Mouse (Mus musculus) left cerebral cortex, adult 8-10 months (tissue): ENCODE data around the gene Muc3. TPM values are rescaled to one million over a fixed set of nuclear protein-coding genes. Genes with fewer than 3 reads are reported as not detected.
"Not testable (repeated sequence)": the region's sequence is repeated elsewhere in the genome, so short reads cannot be mapped to it uniquely, and the experiment has no call there.

Experiments used
- DNase-seq, 2 experiments: peaks; one replicate each; pipeline ENCODE4 v3.0.0; 2022; ENCODE audit warnings: low spot score in 2 of 2
- total RNA-seq, 4 experiments: library from RNA; stranded (reverse); gene quantifications; 2 replicates each; pipeline ENCODE4 v1.2.4; 2022

The Muc3 gene
- total RNA-seq, result not detected

DNA sequence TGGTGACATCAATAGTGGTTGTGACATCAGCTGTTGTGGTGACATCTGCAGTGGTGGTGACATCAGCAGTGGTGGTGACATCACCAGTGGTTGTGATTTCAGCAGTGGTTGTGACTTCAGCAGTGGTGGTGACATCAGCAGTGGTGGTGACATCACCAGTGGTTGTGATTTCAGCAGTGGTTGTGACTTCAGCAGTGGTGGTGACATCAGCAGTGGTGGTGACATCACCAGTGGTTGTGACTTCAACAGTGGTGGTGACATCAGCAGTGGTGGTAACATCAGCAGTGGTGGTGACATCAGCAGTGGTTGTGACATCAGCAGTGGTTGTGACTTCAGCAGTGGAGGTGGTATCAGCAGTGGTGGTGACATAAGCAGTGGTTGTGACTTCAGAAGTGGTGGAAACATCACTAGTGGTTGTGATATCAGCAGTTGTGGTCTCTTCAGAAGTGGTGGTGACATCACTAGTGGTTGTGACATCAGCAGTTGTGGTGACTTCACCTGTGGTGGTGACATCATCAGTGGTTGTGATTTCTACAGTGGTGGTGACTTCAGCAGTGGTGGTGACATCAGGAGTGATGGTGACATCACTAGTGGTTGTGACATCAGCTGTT lies at the start of gene Muc3:
TSS of gene Muc3 (minus strand) at position 51 of the 611 bp plus-strand sequence.
- not testable (repeated sequence) for DNase-seq

DNA sequence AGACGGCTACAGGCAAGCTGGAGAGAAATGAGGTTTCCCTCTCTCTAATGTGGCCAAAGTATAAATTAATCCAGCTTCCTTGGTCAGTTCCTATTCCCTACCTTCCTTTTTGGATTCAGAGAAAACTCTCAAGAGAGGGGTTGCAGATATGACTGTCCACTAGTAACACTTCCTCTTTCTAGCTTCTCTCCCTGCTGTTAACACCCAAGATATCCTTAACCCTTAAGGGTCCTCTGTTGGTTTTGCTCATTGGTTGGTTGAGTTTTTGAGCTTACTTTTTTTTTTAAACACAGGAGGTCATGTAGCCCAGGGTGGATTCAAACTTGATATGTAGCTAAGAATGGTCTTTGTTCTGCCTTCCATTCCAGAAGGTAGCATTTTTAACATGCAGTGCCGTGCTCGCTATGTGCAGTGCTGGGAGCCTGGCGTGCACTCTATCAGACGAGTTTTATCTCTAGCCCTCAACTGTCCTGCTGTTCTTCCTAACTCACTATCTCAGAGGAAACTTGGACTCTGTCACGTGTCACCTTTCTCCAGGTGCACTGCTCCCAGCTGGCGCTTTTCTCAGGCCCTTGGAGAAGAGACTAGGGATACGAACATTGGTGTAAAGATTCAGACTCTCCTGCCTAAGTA lies 45.5 kb upstream of the Muc3 start:
- no peak for DNase-seq

DNA sequence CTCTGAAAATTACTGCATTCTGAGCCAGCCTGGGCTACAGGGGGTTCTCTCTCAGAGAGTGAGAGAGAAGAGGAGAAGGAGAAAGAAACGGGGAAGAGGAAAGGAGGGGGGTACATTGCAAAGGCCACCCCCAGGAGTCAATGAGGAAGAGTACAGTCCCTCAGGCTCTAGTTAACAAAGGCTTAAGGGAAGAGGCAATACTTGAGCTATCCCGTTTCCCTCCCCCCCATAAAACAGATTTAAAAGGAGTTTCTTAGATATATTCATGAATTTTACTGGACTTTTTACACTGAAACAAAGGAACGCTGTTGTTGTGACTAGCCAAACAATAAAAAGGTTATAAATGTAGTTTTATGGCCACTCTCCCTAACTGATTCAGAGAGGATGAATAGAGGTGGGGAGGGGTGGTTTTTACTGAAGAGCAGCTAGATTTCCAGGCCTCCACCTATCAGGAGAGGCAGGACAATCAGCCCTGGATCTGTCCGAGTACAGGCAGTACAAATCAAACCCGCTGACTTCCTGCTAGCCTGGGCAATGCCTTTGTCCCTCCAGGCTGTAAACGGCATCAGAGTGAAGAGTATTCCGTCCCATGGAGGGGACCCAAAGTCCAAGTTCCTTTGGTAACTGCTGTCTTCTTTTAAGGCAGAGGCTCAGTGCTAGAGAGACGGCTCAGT lies 44.3 kb upstream of the Muc3 start:
- DNase-seq, result no peak

DNA sequence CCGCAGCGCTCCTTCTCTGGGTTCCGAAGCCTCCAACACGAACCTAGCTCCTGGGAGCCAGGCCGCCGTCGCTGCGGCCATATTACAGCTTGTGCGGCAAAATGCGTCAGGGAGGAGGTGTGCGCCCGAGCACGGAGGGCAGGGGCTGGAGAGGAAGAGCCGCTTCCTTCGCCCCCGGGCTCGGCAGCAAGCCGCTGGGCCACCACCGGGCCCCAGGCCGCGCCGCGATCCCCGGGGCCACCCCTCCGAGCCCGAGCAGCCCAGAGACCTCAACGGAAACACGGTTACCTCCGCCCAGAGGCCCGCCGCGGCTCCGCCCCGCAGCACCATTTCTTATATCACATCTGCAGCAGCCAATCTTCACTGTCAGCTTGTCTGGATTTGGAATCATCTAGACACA lies 40.2 kb upstream of the Muc3 start:
- no peak for DNase-seq

DNA sequence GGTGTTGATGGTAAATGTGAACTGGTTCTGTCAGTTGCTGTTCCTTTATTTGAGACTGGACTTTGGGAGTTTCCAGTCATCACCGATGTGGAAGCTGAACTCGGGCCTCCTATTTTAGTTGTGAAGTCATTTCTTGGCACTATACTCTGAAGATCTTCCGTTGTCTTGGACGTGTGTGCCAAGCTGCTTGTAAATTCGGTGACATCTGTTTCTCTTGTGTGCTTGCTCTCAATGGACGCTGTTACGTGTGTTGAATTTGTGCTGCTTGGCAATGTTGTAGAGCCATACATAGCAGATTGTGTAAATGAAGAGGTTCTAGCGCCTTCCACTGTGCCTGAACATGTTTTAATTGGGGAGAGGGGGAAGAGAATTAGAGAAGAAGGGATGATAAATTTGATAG lies 36.2 kb upstream of the Muc3 start:
- no peak for DNase-seq

DNA sequence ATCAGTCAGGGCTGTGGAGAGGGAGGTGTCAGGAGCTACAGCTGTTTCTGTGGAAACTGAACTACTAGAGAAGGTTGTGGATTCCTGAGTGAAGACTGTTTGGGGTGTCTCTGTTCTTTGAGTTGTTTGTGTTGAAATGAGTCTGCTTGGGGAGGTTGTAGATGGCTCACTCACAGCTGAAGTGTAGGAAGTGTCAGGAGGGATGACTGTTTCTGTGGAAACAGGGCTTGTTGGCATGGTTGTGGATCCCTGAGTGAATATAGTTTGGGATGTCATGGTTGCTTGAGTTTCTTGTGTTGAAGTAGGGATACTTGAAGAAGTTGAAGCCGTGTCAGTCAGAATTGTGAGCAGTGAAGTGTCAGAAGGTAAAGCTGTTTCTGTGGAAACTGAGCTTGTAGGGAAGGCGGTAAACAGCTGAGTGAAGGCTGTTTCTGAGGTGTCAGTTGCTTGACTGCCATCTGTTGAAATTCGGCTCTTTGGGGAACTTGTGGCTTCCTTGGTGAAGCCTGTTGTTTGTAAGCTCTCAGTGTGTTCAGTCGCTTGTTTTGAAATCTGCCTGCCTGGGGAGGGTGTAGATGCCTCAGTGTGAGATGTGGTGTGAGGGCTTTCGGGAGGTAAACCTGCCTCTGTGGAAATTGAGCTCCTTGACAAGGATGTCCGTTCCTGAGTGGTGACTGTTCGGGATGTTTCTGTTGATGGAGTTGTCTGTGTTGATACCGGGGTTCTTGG lies 30.7 kb upstream of the Muc3 start:
- peak in 1 of 2 experiments; percentile 13 for DNase-seq

DNA sequence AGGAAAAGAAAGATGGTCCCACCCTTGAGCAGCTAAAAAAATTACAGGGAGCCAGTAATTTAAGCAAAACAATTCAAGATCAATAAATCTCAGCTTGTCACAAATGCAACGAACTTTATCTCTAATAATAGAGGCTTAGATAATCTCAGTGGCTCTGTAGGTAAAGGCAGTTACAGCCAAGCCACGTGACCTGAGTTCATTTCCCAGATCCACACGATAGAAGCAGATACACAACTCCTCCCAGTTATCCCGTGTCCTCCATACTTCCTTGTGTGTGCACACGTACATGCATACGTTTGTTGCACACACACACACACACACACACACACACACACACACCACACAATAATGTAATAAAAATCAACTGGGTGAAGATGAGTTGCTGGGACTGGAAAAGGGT lies 24.8 kb upstream of the Muc3 start:
- DNase-seq, result no peak

DNA sequence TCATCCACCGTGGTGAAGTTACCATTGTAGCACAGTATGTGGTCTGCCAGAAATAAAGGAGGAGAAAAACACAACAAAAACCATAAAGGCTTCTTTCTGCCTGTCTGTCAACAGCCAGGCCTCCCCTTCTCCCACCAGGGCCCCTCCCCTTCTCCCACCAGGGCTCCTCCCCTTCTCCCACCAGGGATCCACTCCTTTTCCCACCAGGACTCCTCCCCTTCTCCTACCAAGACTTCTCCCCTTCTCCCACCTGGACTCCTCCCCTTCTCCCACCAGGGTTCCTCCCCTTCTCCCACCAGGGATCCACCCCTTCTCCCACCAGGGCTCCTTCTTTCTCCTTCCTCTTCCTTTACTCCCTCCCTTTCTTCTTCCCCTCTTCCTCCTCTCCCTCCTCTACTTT lies 23.5 kb upstream of the Muc3 start:
- no peak for DNase-seq

DNA sequence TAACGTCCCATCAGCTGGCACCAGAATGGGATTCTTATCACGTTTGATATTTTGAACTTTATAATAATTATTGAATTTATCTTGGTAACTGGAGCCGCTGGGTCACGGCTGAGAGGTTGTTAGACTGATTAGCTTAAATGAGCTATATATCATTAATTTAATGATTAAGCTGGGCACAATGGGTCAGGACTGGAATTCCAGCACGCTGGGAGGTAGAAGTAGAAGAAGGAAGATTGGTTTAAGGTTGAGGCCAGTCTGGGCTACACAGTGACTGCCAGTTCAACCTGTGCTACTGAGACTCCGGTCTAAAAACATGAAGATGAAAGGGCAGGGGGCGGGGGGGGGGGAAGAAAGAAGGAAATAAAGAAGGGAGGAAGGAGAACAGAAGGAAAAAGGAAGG lies 22.4 kb upstream of the Muc3 start:
- DNase-seq, result no peak

DNA sequence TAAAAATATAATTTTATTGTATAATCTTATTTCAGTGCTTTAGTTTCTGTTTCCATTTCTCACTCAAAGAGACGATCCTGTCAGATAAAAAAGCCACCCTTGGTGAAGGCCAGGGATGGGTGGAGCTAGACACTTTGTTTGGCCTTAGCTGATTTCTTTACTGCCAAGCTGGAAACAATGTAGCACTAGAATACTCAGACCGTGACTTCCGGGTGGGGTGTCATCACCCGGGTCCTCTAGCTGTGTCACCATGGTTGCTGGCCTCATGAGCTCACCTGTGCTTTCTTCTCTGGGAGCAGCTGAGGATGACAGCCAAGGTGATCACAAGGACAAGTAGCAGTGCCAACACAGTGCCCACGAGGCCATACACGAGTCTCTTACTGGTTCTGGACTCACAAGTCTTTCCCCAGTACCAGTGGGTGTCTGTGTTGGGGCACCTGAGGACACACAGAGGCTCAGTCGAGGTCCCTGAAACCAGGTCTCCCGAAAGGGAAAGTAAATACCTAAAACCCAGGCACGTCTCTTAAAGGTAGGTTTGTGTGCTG lies 21.8 kb upstream of the Muc3 start:
- no peak for DNase-seq

DNA sequence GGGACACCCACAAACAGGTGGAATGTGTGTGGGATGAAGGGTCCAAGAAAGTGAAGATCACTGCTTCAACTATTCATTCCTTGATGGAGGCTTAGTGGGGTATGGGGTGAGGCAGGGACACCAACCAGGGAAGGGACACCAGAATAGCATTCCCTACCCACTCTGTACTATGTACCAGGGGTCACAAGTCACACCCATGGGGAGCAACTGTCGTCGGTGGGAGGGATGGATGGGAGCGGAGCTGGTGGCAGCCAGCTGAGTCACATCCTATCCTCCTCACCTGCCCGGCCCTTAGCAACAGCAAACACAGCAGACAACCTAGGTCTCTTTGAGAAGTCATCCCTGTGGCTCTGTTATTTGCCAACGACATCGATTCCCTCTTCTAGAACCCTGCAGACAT lies 18.4 kb upstream of the Muc3 start:
- DNase-seq, result no peak

DNA sequence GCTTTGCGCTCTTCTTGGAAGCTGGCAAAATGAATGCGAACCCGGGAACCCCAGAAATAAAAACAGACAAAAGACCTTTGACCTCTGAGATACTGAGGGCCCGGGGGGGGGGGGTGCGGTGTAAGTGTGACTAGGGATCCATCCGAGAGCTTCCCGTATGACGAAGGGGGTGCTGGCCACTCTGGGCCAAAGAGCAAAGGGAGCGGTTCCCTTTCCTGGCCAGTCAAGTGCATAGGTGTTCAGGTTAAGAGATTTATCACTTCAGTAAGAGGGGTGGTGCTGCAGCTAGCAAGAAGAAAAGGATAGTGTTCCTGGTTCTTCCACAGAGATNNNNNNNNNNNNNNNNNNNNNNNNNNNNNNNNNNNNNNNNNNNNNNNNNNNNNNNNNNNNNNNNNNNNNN lies 16.9 kb upstream of the Muc3 start:
- no peak for DNase-seq

DNA sequence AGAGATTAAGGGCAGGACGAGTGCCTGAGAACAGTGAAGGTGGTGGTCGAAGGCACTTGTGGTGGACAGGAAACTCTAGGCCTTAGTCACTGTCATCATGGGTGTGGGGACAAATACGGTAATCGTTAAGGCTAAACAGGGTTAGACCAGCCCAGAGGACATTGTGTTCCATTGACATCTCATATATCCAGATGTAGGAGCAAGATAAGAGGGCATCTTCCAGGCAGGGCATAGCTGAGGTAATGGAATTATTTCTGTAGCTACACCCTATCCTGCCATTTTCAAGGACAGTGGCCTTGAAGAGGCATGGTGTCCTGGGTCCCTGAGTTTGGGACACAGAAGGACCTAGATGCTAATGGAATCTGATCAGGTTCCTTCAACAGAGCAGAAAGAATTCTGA lies 12.7 kb upstream of the Muc3 start:
- no peak for DNase-seq

DNA sequence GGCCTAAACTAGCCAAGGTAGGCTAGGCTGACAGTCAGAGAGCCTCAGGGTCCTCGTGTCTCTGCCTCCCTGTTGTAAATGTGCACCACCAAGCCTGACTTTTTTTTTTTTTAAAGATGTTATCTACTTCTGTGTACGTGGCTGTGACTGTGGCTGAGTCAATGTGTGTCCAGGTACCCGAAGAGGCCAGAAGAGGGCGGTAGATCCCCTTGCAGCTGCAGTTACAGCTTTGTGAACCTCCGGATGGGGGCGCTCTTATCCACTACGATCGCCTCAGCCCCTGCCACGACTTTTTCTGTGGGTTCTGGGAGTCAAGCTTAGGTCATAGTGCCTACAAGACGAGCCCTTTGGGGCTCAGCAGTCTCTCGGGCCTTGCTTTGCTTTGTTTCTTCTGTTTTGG lies 10.3 kb upstream of the Muc3 start:
- DNase-seq, result no peak

DNA sequence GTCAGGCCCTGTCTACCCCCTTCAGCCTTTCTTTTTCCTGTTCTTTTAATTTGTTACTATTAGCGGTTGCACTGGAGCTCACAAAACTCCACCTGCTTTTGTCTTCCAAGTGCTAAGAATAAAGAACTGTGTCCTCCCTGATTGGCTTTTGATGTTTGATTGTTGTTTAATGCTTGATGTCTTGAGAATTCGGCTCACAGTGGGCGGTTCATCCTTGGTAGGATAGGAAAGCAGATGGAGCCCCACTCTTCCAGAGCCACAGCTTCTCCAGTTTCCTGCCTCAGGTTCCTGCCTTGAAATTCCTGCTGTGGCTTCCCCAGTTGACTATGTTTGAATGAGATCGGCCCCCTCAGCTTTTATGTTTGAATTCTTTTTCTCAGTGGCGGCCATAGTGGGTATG lies 4.2 kb upstream of the Muc3 start:
- DNase-seq, result no peak

DNA sequence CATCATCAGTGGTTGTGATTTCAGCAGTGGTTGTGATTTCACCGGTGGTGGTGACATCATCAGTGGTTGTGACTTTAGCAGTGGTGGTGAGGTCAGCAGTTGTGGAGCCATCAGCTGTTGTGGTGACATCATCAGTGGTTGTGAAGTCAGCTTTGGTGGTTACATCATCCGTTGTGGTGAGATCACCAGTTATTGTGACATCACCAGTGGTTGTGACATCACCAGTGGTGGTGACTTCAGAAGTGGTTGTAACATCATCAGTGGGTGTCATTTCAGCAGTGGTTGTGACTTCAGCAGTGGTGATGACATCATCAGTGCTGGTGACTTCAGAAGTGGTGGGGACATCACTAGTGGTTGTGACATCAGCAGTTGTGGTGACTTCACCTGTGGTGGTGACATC lies 3.5 kb upstream of the Muc3 start:
- no peak for DNase-seq

DNA sequence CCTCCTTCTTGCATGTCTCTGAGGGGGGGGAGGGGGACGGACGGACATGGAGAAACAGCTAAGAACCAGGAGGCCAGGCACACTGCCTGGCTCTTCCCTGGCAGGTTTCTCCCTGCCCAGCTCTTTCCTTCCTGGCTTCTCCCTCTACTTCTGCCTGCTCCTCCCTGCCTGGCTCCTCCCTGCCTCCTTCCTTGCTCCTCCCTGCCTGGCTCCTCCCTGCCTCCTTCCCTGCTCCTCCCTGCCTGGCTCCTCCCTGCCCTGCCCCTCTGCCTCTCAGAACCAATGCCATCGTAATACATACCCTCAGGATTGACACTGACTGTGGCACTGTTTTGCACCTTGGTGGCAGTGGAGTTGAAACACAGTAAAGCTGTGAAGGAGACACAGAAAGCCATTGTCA lies 8.3 kb downstream of the Muc3 start:
- DNase-seq, result no peak

DNA sequence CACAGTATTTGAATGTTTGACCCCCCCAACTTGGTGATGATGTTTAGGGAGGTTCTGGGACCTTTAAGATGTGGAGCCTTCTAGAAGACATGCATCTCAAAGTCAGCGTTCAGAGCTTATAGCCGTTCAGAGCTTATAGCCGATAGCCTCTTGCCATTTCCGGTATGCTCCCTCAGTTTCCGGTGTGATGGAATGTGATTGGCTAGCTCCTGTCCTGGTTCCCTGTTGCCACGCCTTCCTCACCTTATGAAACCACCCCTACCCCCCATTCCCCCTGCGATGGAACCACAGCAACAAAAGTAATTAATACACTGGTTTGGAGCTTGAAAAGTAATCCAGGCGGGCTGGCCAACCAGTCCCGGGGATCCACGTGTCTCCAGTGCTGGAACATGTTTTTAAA lies 10.1 kb downstream of the Muc3 start:
- no peak for DNase-seq

DNA sequence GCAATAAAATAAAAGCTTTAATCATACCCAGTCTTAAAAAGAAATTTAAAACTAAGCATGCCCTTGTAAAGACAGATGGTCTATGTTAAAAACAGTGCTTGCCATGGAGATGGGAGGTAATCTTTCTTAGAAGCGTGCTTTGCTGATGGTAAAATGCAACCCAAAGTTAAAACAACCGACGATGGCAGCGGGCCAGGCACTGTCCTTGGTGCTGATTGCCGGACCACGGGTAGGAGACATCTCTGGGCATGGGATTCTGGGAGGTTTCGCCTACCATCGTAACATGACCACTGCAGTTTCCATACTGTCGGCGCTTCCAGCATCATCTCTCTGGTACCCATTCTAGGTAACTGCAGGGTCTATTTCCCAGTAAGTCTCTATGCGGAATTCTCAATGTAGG lies 14.2 kb downstream of the Muc3 start:
- DNase-seq, result no peak

DNA sequence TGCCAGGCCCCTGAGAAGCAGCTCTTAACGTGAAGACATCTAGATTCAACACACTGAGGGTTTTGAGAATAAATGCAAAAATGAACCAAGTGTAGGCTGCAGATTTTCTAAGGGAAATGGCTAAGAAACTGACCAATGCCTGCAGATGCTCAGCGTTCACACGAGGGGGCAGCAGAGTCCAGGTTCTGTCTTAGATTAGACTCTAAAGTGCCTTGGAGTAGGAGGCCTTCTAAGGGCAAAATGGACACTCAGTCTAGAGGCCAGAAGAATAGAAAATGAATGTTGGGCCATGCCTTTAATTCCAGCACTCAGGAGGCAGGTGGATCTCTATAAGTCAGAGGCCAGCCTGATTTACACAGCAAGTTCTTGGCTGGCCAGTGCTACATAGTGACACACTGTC lies 17.6 kb downstream of the Muc3 start:
- DNase-seq, result no peak

DNA sequence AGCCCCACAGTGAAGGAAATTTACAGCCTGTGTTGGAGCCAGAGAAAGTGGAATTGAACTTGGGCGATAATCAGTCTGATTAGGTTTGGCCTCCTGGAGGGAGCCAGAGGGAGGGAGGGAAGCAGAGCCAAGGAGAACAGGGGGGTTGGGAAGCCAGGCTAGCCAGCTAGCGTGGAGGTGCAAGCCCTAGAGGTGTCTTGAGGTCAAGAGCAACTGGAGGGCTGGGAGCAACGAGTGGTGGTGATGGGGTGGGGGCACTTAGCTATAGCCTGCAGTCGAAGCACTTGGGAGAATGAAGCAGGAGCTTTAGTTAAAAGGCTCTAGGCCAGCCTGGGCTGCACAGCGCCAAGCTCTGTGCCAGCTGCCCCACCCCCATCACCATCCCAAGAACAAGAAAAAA lies 19.8 kb downstream of the Muc3 start:
- no peak for DNase-seq

DNA sequence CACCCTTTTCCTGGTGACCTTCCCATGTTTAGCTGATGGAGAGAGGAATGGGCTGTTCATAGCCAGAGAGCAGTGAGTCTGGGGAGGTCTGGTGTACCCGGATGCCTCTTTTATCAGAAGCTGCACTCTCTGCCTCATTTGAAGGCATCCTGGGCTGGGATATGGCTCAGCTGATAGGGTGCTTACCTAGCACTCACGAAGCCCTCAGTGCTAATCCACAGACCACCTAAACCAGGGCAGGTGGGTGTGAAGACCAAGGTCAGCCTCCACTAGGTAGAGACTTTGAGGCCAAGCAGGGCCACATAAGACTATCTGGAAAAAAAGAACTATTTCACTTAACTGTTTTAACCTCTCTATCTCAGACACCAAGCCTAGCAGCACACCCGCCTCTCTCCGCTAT lies 25.6 kb downstream of the Muc3 start:
- DNase-seq, result no peak
